Mouse (Mus musculus) kidney, postnatal 0 days (tissue): ENCODE measurements around the gene Pde8a. TPM values are rescaled to one million over a fixed set of nuclear protein-coding genes. Genes with fewer than 3 reads are reported as not detected.
"Not testable (repeated sequence)": the region's sequence is repeated elsewhere in the genome, so short reads cannot be mapped to it uniquely, and the experiment has no call there.

ENCODE experiments used
- ATAC-seq: fragments of 200-750 bp; cut with Nextera tagmentation; replicated peaks from 2 replicates; pipeline ENCODE4 v1.8.0; 2017; ENCODE audit warnings: low read depth, moderate number of reproducible peaks, moderate TSS enrichment, moderate library complexity; ENCODE audit not compliant: low FRiP score
- DNase-seq: peaks from one replicate; pipeline ENCODE4 v3.0.0-alpha.2; 2016; ENCODE audit warnings: low spot score
- H3K27ac ChIP-seq: fragments of 300-500 bp; sonication (generic); 2 replicates; pipeline ENCODE4 v1.5.1; 2014; ENCODE audit warnings: mild to moderate bottlenecking
- H3K27me3 ChIP-seq: fragments of 300-500 bp; sonication (generic); 2 replicates; pipeline ENCODE4 v1.6.1; 2014; ENCODE audit warnings: low read length, mixed read lengths; ENCODE audit not compliant: insufficient read depth
- H3K36me3 ChIP-seq: fragments of 300-500 bp; sonication (generic); 2 replicates; pipeline ENCODE4 v1.6.1; 2014; ENCODE audit warnings: low read length, mixed read lengths; ENCODE audit not compliant: insufficient read depth
- H3K4me1 ChIP-seq: fragments of 300-500 bp; sonication (generic); replicated peaks from 2 replicates; pipeline ENCODE4 v1.6.1; 2014; ENCODE audit warnings: antibody characterized with exemption, low read length, mixed read lengths; ENCODE audit not compliant: insufficient read depth
- H3K4me2 ChIP-seq: fragments of 300-500 bp; sonication (generic); 2 replicates; pipeline ENCODE4 v1.6.1; 2014; ENCODE audit warnings: mild to moderate bottlenecking, low read length, moderate library complexity, mixed read lengths
- H3K4me3 ChIP-seq: fragments of 300-500 bp; sonication (generic); replicated peaks from 2 replicates; pipeline ENCODE4 v1.5.1; 2014; ENCODE audit warnings: low read depth, low read length
- H3K9ac ChIP-seq: fragments of 300-500 bp; sonication (generic); 2 replicates; pipeline ENCODE4 v1.6.1; 2014; ENCODE audit warnings: low read depth, low read length
- H3K9me3 ChIP-seq: fragments of 300-500 bp; sonication (generic); replicated peaks from 2 replicates; pipeline ENCODE4 v1.6.1; 2016; ENCODE audit warnings: low read length, inconsistent platforms, mixed read lengths
- CTCF ChIP-seq: IDR thresholded peaks from 2 replicates; pipeline ENCODE4 v1.5.1; 2016; ENCODE audit warnings: antibody characterized with exemption, low read depth, mild to moderate bottlenecking, moderate library complexity
- WGBS: fragments of 180-500 bp; shearing (Covaris S2); extraction: QIAGEN DNeasy Blood & Tissue Kit; methylation state at CpG from one replicate; pipeline ENCODE4 v1.1.7; 2014; 5-methylcytosine and 5-hydroxymethylcytosine counted together
- polyA plus RNA-seq: library from polyadenylated mRNA; unstranded; fragments of >200 nt; fragmentation: Nextera tagmentation; extraction: Ambion mirVana; gene quantifications from 2 replicates; pipeline ENCODE4 v1.2.1, GENCODE M21; 2015

Gene Pde8a
- polyA plus RNA-seq, 1 experiment from 2014 or later, result 11.0 TPM

- H3K9ac ChIP-seq, result no peak overlapping the region
- no peak overlapping the region for H3K27ac ChIP-seq
- no peaks in the 10 kb centered on the region for H3K36me3 ChIP-seq
- no peak for ATAC-seq
- no peaks in the 10 kb centered on the region for H3K9me3 ChIP-seq
- H3K27me3 ChIP-seq, result no peaks in the 10 kb centered on the region
- no peak for DNase-seq
- H3K4me2 ChIP-seq, result no peak overlapping the region
- no peak for TF ChIP-seq CTCF
- H3K4me1 ChIP-seq, result no peaks in the 10 kb centered on the region
- no peak overlapping the region for H3K4me3 ChIP-seq
- 59% methylated on average over 9 of the region's 9 CpGs for WGBS
These were observed 24.2 kb upstream of the Pde8a start for GRCm38 (mm10) chr7:81189180-81189579.

GRCm38 (mm10) chr7:81195509-81195908 is 17.9 kb upstream of the Pde8a start:
- peaks cover 12% of the 10 kb centered on the region; the same call in 1 of the 2 replicates for H3K4me1 ChIP-seq
- H3K27ac ChIP-seq, result no peak overlapping the region
- H3K4me2 ChIP-seq, result no peak overlapping the region
- no peak for TF ChIP-seq CTCF
- no peaks in the 10 kb centered on the region for H3K36me3 ChIP-seq
- ATAC-seq (no peak), DNase-seq (no peak)
- H3K27me3 ChIP-seq, result no peaks in the 10 kb centered on the region
- WGBS, result 59% methylated on average over 4 of the region's 4 CpGs
- H3K9ac ChIP-seq, result no peak overlapping the region
- H3K9me3 ChIP-seq, result no peaks in the 10 kb centered on the region
- H3K4me3 ChIP-seq, result no peak overlapping the region

GRCm38 (mm10) chr7:81196796-81197195 is 16.6 kb upstream of the Pde8a start:
- Histone ChIP-seq H3K4me2 (no peak overlapping the region), H3K9me3 (no peaks in the 10 kb centered on the region), H3K27ac (no peak overlapping the region), H3K36me3 (no peaks in the 10 kb centered on the region), H3K27me3 (no peaks in the 10 kb centered on the region), H3K9ac (no peak overlapping the region), H3K4me3 (no peak overlapping the region), H3K4me1 (peaks cover 12% of the 10 kb centered on the region; the same call in 1 of the 2 replicates)
- DNase-seq (no peak), ATAC-seq (no peak)
- TF ChIP-seq CTCF, result no peak
- 63% methylated on average over 3 of the region's 3 CpGs for WGBS

- no peak for DNase-seq
- peak; percentile 40; the same call in 1 of the 2 replicates for ATAC-seq
- H3K4me3 ChIP-seq, result no peak overlapping the region
- H3K9me3 ChIP-seq, result no peaks in the 10 kb centered on the region
- H3K36me3 ChIP-seq, result no peaks in the 10 kb centered on the region
- TF ChIP-seq CTCF, result no peak
- H3K4me1 ChIP-seq, result peaks cover 12% of the 10 kb centered on the region; the same call in 1 of the 2 replicates
- no peak overlapping the region for H3K9ac ChIP-seq
- H3K27ac ChIP-seq, result no peak overlapping the region
- WGBS, result 30% methylated on average over 4 of the region's 4 CpGs
- no peak overlapping the region for H3K4me2 ChIP-seq
- no peaks in the 10 kb centered on the region for H3K27me3 ChIP-seq
These were observed 14.9 kb upstream of the Pde8a start for GRCm38 (mm10) chr7:81198538-81198937.

- H3K36me3 ChIP-seq, result no peaks in the 10 kb centered on the region
- no peak for TF ChIP-seq CTCF
- ATAC-seq (no peak), DNase-seq (peak; percentile 13)
- H3K27me3 ChIP-seq, result no peaks in the 10 kb centered on the region
- no peaks in the 10 kb centered on the region for H3K9me3 ChIP-seq
- H3K4me3 ChIP-seq, result no peak overlapping the region
- no peak overlapping the region for H3K27ac ChIP-seq
- 22% methylated on average over 5 of the region's 5 CpGs for WGBS
- peaks cover 12% of the 10 kb centered on the region; the same call in 1 of the 2 replicates for H3K4me1 ChIP-seq
- 0 out of 2 replicates have a peak overlapping the region, but pooled peaks have one; percentile 14 for H3K4me2 ChIP-seq
- H3K9ac ChIP-seq, result no peak overlapping the region
These were observed 14.3 kb upstream of the Pde8a start for GRCm38 (mm10) chr7:81199109-81199508.

- Histone ChIP-seq H3K9ac (no peak overlapping the region), H3K9me3 (no peaks in the 10 kb centered on the region), H3K4me2 (no peak overlapping the region), H3K4me3 (no peak overlapping the region), H3K27me3 (no peaks in the 10 kb centered on the region), H3K27ac (no peak overlapping the region), H3K36me3 (no peaks in the 10 kb centered on the region), H3K4me1 (peaks cover 12% of the 10 kb centered on the region; the same call in 1 of the 2 replicates)
- WGBS, result 31% methylated on average over 4 of the region's 4 CpGs
- no peak for ATAC-seq
- TF ChIP-seq CTCF, result no peak
- no peak for DNase-seq
These were observed 13.6 kb upstream of the Pde8a start for GRCm38 (mm10) chr7:81199757-81200156.

GRCm38 (mm10) chr7:81202389-81202788 is 11.0 kb upstream of the Pde8a start:
- peak; percentile 58 for DNase-seq
- Histone ChIP-seq H3K36me3 (no peaks in the 10 kb centered on the region), H3K4me3 (no peak overlapping the region), H3K4me1 (peaks cover 12% of the 10 kb centered on the region; the same call in 1 of the 2 replicates), H3K27me3 (no peaks in the 10 kb centered on the region), H3K27ac (no peak overlapping the region), H3K9ac (no peak overlapping the region), H3K9me3 (no peaks in the 10 kb centered on the region), H3K4me2 (no peak overlapping the region)
- no peak for TF ChIP-seq CTCF
- no peak for ATAC-seq
- 23% methylated on average over 5 of the region's 5 CpGs for WGBS

- 91% methylated on average over 10 of the region's 10 CpGs for WGBS
- H3K4me3 ChIP-seq, H3K27me3 ChIP-seq, H3K27ac ChIP-seq, DNase-seq, H3K9ac ChIP-seq, H3K4me1 ChIP-seq, H3K36me3 ChIP-seq, H3K4me2 ChIP-seq, H3K9me3 ChIP-seq, ATAC-seq: not testable (repeated sequence)
These were observed 9.8 kb upstream of the Pde8a start for GRCm38 (mm10) chr7:81203576-81203975.
